Mouse (Mus musculus) stomach, embryonic 14.5 days (tissue): ENCODE data around the gene Gm20388. TPM values are rescaled to one million over a fixed set of nuclear protein-coding genes. Genes with fewer than 3 reads are reported as not detected.

Source experiments
- ATAC-seq: fragments of 200-750 bp; cut with Nextera tagmentation; 2 replicates; pipeline ENCODE4 v1.8.0; 2017; ENCODE audit warnings: low read depth, moderate TSS enrichment; ENCODE audit not compliant: insufficient number of reproducible peaks, insufficient read depth, low FRiP score
- H3K27ac ChIP-seq: fragments of 300-500 bp; sonication (generic); 2 replicates; pipeline ENCODE4 v1.5.1; 2014; ENCODE audit warnings: mild to moderate bottlenecking, low read length, moderate library complexity, mixed read lengths
- H3K27me3 ChIP-seq: fragments of 300-500 bp; sonication (generic); 2 replicates; pipeline ENCODE4 v1.6.1; 2014; ENCODE audit warnings: low read length, control low read depth, mixed read lengths; ENCODE audit not compliant: control insufficient read depth, insufficient read depth
- H3K36me3 ChIP-seq: fragments of 300-500 bp; sonication (generic); 2 replicates; pipeline ENCODE4 v1.6.1; 2014; ENCODE audit warnings: mild to moderate bottlenecking, control low read depth, low read length, moderate library complexity, mixed read lengths; ENCODE audit not compliant: control insufficient read depth, insufficient read depth
- H3K4me1 ChIP-seq: fragments of 300-500 bp; sonication (generic); 2 replicates; pipeline ENCODE4 v1.6.1; 2014; ENCODE audit warnings: low read length, control low read depth, mixed read lengths; ENCODE audit not compliant: control insufficient read depth, insufficient read depth
- H3K4me2 ChIP-seq: fragments of 300-500 bp; sonication (generic); replicated peaks from 2 replicates; pipeline ENCODE4 v1.6.1; 2014; ENCODE audit warnings: low read depth, low read length, control low read depth
- H3K4me3 ChIP-seq: fragments of 300-500 bp; sonication (generic); 2 replicates; pipeline ENCODE4 v1.5.1; 2014; ENCODE audit warnings: low read depth, low read length, control low read depth
- H3K9ac ChIP-seq: fragments of 300-500 bp; sonication (generic); replicated peaks from 2 replicates; pipeline ENCODE4 v1.6.1; 2014; ENCODE audit warnings: low read depth, mild to moderate bottlenecking, control low read depth, low read length, moderate library complexity, mixed read lengths
- H3K9me3 ChIP-seq: fragments of 300-500 bp; sonication (generic); 2 replicates; pipeline ENCODE4 v1.6.1; 2016; ENCODE audit warnings: low read depth, low read length, control low read depth; ENCODE audit not compliant: control insufficient read depth
- WGBS: fragments of 180-500 bp; shearing (Covaris S2); extraction: QIAGEN DNeasy Blood & Tissue Kit; methylation state at CpG from one replicate; pipeline ENCODE4 v1.1.7; 2014; 5-methylcytosine and 5-hydroxymethylcytosine counted together
- polyA plus RNA-seq: library from polyadenylated mRNA; unstranded; fragments of >200 nt; fragmentation: Nextera tagmentation; extraction: Ambion mirVana; gene quantifications from 2 replicates; pipeline ENCODE4 v1.2.1, GENCODE M21; 2014

The Gm20388 gene
- polyA plus RNA-seq, 1 experiment from 2014 or later, result 11.4 TPM

GRCm38 (mm10) chr8:120066226-120066625 is 155.6 kb downstream of the Gm20388 start:
- Histone ChIP-seq H3K9ac (no peak overlapping the region), H3K36me3 (no peaks in the 10 kb centered on the region), H3K4me2 (no peak overlapping the region), H3K27me3 (no peaks in the 10 kb centered on the region), H3K4me1 (no peaks in the 10 kb centered on the region), H3K9me3 (no peaks in the 10 kb centered on the region), H3K27ac (no peak overlapping the region), H3K4me3 (no peak overlapping the region)
- no peak for ATAC-seq
- 85% methylated on average over 4 of the region's 4 CpGs for WGBS

- Histone ChIP-seq H3K9me3 (no peaks in the 10 kb centered on the region), H3K4me3 (no peak overlapping the region), H3K4me1 (0 out of 2 replicates have a peak, but pooled peaks cover 5% of the 10 kb centered on the region), H3K27ac (no peak overlapping the region), H3K27me3 (no peaks in the 10 kb centered on the region), H3K4me2 (no peak overlapping the region), H3K36me3 (no peaks in the 10 kb centered on the region), H3K9ac (no peak overlapping the region)
- 53% methylated on average over 19 of the region's 19 CpGs for WGBS
- ATAC-seq, result no peak
Observed at GRCm38 (mm10) chr8:120067936-120068668, 157.5 kb downstream of the Gm20388 start.

- Histone ChIP-seq H3K27ac (no peak overlapping the region), H3K9me3 (no peaks in the 10 kb centered on the region), H3K4me3 (no peak overlapping the region), H3K4me1 (0 out of 2 replicates have a peak, but pooled peaks cover 5% of the 10 kb centered on the region), H3K36me3 (no peaks in the 10 kb centered on the region), H3K9ac (no peak overlapping the region), H3K4me2 (no peak overlapping the region), H3K27me3 (no peaks in the 10 kb centered on the region)
- ATAC-seq, result peak; percentile 66; the same call in 1 of the 2 replicates
- WGBS, result 27% methylated on average over 4 of the region's 4 CpGs
Observed at GRCm38 (mm10) chr8:120071684-120072083, 161.0 kb downstream of the Gm20388 start.

- Histone ChIP-seq H3K27me3 (no peaks in the 10 kb centered on the region), H3K4me1 (0 out of 2 replicates have a peak, but pooled peaks cover 5% of the 10 kb centered on the region), H3K9me3 (no peaks in the 10 kb centered on the region), H3K27ac (no peak overlapping the region), H3K9ac (no peak overlapping the region), H3K4me3 (no peak overlapping the region), H3K36me3 (no peaks in the 10 kb centered on the region), H3K4me2 (no peak overlapping the region)
- 56% methylated on average over 9 of the region's 9 CpGs for WGBS
- ATAC-seq, result no peak
Observed at GRCm38 (mm10) chr8:120072259-120072658, 161.6 kb downstream of the Gm20388 start.

DNA sequence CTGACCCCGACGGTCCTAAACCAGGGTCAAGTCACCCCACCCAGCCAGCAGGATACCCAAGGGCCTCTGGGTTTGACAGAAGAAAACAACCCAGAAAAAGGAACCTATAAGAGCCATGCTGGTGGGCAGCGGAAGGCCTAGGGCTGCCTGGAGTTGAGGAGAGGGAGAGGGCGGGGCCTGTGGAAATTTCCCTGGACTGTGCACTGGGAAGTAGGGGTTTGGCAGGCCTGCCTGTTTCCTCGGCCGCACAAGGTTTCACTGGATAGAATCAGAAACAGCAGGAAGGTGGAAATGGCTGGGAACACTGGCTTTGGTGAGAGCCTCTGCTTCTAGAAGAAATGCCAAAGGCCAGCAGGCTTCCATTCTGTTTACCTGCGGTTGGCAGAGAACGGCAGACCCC is 162.2 kb downstream of the Gm20388 start:
- no peaks in the 10 kb centered on the region for H3K9me3 ChIP-seq
- no peak overlapping the region for H3K9ac ChIP-seq
- H3K27me3 ChIP-seq, result no peaks in the 10 kb centered on the region
- no peak overlapping the region for H3K4me3 ChIP-seq
- no peak overlapping the region for H3K4me2 ChIP-seq
- WGBS, result 81% methylated on average over 8 of the region's 8 CpGs
- H3K27ac ChIP-seq, result no peak overlapping the region
- 0 out of 2 replicates have a peak, but pooled peaks cover 5% of the 10 kb centered on the region for H3K4me1 ChIP-seq
- no peak for ATAC-seq
- H3K36me3 ChIP-seq, result no peaks in the 10 kb centered on the region

GRCm38 (mm10) chr8:120074516-120074915 is 163.9 kb downstream of the Gm20388 start:
- ATAC-seq, result no peak
- Histone ChIP-seq H3K36me3 (no peaks in the 10 kb centered on the region), H3K27ac (no peak overlapping the region), H3K9ac (no peak overlapping the region), H3K9me3 (no peaks in the 10 kb centered on the region), H3K4me1 (0 out of 2 replicates have a peak, but pooled peaks cover 5% of the 10 kb centered on the region), H3K27me3 (no peaks in the 10 kb centered on the region), H3K4me2 (no peak overlapping the region), H3K4me3 (no peak overlapping the region)
- 66% methylated on average over 6 of the region's 6 CpGs for whole genome bisulfite sequencing

GRCm38 (mm10) chr8:120075347-120075746 is 164.7 kb downstream of the Gm20388 start:
- Histone ChIP-seq H3K27ac (no peak overlapping the region; the same call in 1 of the 2 replicates), H3K27me3 (no peaks in the 10 kb centered on the region), H3K4me3 (no peak overlapping the region), H3K9me3 (no peaks in the 10 kb centered on the region), H3K4me2 (no peak overlapping the region), H3K36me3 (no peaks in the 10 kb centered on the region), H3K9ac (no peak overlapping the region), H3K4me1 (0 out of 2 replicates have a peak, but pooled peaks cover 5% of the 10 kb centered on the region)
- 42% methylated on average over 6 of the region's 6 CpGs for WGBS
- ATAC-seq, result no peak

DNA sequence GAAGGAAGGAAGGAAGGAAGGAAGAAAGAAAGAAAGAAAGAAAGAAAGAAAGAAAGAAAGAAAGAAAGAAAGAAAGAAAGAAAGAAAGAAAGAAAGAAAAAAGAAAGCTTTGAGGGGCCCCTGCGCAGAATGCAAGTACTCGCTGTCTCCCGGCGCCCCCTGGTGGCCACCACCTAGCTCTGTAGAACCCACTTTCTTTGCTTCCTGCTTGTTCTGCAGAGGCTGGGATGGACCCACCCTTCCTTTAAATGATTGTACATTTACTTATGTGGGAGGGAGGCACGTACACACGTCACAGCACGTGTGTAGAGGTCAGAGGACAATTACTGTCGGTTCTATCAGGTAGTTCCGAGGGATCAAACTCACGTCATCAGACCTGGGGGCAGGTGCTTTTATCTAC is 167.4 kb downstream of the Gm20388 start:
- Histone ChIP-seq H3K4me2 (no peak overlapping the region), H3K27ac (no peak overlapping the region), H3K9ac (no peak overlapping the region), H3K27me3 (no peaks in the 10 kb centered on the region), H3K9me3 (no peaks in the 10 kb centered on the region), H3K36me3 (peaks cover 11% of the 10 kb centered on the region; the same call in 1 of the 2 replicates), H3K4me3 (no peak overlapping the region), H3K4me1 (no peaks in the 10 kb centered on the region)
- peak; percentile 62 for ATAC-seq
- WGBS, result 14% methylated on average over 10 of the region's 10 CpGs
